Mouse (Mus musculus): ENCODE data around the gene Supt5. TPM values are rescaled to one million over a fixed set of nuclear protein-coding genes. Genes with fewer than 3 reads are reported as not detected.
A peak's percentile ranks its signal among the peaks of the same experiment; 100 is the strongest.
"Not testable (repeated sequence)": the region's sequence is repeated elsewhere in the genome, so short reads cannot be mapped to it uniquely, and the experiment has no call there.

Supt5 gene
- polyA plus RNA-seq (2021) = 127 TPM

DNA sequence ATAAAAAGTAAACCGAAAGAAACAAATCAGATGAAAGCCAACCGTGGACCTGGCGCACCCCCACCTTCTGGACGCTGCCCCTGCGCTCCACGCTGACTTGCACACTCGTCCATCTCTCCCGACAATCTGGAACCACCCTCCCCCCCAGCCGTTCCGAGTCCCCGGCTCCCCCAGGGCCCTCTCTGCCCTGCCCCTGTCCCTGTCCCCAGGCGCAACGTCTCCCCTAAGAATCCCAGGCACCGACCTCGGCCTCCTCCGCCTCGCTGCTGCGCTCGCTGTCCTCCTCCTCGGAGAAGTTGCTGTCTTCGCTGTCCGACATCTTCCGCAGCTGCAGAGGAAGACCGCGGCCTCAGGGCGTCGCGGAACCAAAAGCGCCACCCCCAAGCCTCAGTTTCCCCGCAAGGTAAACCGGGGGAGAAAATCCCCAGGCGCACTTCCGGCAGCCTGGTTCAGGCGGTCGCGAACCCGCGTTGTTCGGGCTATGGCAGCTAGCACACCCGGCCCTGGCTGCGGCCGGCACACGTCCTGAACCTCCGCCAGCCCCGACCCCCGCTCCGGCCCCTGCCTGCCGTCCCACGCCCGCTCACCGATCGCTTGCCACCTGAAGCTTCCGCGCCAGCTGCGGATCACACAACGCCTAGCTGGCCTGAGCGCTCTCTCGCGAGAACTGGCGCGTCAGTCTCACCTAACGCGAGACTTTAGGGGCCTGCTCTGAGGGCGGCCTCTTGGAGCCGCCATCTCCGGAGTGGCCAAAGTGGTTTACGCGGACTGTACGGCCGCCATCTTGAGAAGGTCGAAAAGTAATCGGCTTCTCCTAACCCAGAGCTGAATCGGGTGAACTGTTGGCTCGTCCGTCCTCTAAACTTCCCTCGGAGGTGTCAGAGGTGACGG lies at the start of gene Supt5:
Supt5 (minus strand) TSS at position 639 of the 891 bp plus-strand sequence.
- CTCF ChIA-PET = interaction anchor here (1.2 to 2.2 kb wide), 3 partner anchors 16 to 54 kb away, joined by 4 to 7 read pairs (median 4); partner anchors contain the start of genes Med29 and Paf1
- TF ChIP-seq CTCF (IDR thresholded peaks at IDR 0.05) = no peak
- POLR2A ChIA-PET = no interaction called here
- ATAC-seq (peak; percentile 91), DNase-seq (ENCODE audit: low read depth, low spot score) (peak; percentile 94)
- no peaks in the 10 kb centered on the region for H3K27me3 ChIP-seq
- in situ Hi-C loops (cut with MboI; ENCODE audit: low pct_unique_long_range_greater_than_20kb) = no loop called here

DNA sequence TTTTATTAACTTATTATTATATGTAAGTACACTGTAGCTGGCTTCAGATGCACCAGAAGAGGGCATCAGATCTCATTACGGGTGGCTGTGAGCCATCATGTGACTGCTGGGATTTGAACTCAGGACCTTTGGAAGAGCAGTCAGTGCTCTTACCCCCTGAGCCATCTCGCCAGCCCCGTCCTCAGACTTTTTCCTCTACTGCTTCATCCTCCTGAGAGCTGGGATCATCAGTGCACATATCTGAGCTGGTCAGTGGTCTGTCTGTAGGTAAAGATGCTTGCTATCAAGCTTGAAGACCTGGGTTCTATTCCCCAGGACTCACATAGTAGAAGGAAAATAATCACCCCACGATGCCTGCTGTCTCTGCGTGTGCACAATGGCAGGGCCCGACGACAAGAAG lies 48.8 kb upstream of the Supt5 start:
- in situ Hi-C loops (cut with MboI; ENCODE audit: low pct_unique_long_range_greater_than_20kb); ATAC-seq; DNase-seq (ENCODE audit: low read depth, low spot score); H3K27me3 ChIP-seq: not testable (repeated sequence)
- ChIA-PET CTCF (interaction anchor here (1.1 to 2.2 kb wide), 7 partner anchors 12 to 213 kb away, joined by 3 to 10 read pairs (median 5); partner anchors contain the start of gene Gmfg), POLR2A (interaction anchor here (0.6 to 2.4 kb wide), 2 partner anchors 11 to 197 kb away, joined by 3 to 14 read pairs; no protein-coding TSS in a partner anchor)

DNA sequence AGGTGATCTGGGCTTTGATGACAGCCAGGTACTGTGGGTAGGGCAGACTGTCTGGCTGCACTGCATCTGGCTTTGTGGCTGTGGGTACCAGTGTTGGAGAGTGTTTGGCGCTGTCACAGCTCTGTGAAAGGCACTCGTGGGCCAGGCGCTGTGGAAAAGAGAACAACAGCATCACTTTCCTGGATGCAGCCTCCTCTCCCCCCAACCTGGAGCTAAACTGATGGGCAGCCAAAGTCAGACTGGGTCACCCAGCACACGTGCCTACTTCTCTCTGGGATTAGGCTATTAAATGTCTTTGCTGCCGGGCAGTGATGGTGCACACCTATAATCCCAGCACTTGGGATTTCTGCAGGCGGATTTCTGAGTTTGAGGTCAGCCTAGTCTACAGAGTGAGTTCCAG lies 48.3 kb upstream of the Supt5 start:
- ChIA-PET POLR2A (interaction anchor here (0.6 to 2.4 kb wide), 2 partner anchors 10 to 197 kb away, joined by 3 to 14 read pairs; no protein-coding TSS in a partner anchor), CTCF (interaction anchor here (0.7 to 2.2 kb wide), 10 partner anchors 10 to 289 kb away, joined by 3 to 10 read pairs (median 3); partner anchors contain the start of genes Gmfg and Rps16)
- H3K27me3 ChIP-seq; DNase-seq (ENCODE audit: low read depth, low spot score); ATAC-seq; in situ Hi-C loops (cut with MboI; ENCODE audit: low pct_unique_long_range_greater_than_20kb): not testable (repeated sequence)

DNA sequence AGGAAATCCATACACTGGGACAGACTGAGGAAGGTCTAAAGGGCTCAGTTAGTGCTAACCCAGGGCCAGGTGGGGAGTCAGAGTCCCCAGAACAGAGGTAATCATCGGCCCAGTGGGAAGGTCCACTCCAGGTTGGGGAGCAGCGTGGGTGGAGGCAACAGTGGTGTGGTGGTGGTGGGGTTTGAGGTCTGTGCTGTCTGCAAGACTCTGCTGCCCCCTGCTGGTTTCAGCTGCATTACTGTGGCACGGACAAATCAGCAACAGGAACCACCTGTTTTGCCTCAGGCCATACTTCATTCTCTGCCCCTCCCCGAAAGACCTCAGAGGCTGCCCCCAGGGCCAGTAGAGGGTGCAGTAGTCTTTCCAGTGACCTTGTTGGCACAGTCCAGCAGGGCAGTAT lies 47.9 kb upstream of the Supt5 start:
- no peaks in the 10 kb centered on the region for H3K27me3 ChIP-seq
- ChIA-PET CTCF (interaction anchor here (0.7 to 2.2 kb wide), 9 partner anchors 10 to 290 kb away, joined by 3 to 10 read pairs (median 3); partner anchors contain the start of genes Gmfg and Rps16), POLR2A (interaction anchor here (2.4 kb wide), 1 partner anchor 10 kb away, joined by 14 read pairs; no protein-coding TSS in a partner anchor)
- TF ChIP-seq CTCF (IDR thresholded peaks at IDR 0.05) = no peak
- in situ Hi-C loops (cut with MboI; ENCODE audit: low pct_unique_long_range_greater_than_20kb) = no loop called here
- DNase-seq (ENCODE audit: low read depth, low spot score) (no peak), ATAC-seq (peak; percentile 49)

DNA sequence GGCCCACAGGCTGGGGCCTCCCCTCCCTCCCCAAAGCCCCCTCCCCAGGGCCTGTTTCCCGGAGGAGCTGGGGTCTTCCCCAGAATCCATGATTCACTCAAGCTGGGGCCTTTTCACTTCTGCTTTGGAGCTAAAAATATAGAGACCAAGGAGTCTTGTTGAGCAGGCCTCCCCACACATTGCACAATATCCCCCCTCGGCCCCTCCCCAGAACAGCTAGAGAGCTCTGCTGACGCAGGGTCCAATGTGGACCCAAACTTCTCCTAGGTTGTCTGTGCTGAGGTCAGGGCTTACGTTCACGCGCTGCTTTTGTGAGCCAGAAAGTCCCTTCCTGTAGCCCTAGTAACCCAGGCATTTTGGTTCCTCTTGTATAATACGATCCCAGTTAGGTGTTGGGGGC lies 47.5 kb upstream of the Supt5 start:
- TF ChIP-seq CTCF (IDR thresholded peaks at IDR 0.05) = no peak
- ChIA-PET CTCF (interaction anchor here (1.0 kb wide), 1 partner anchor 46 kb away, joined by 3 read pairs; no protein-coding TSS in a partner anchor), POLR2A (interaction anchor here (0.6 to 2.4 kb wide), 2 partner anchors 9 to 28 kb away, joined by 3 to 14 read pairs; no protein-coding TSS in a partner anchor)
- no peaks in the 10 kb centered on the region for H3K27me3 ChIP-seq
- ATAC-seq = no peak
- DNase-seq (ENCODE audit: low read depth, low spot score) = no peak
- in situ Hi-C loops (cut with MboI; ENCODE audit: low pct_unique_long_range_greater_than_20kb) = no loop called here

DNA sequence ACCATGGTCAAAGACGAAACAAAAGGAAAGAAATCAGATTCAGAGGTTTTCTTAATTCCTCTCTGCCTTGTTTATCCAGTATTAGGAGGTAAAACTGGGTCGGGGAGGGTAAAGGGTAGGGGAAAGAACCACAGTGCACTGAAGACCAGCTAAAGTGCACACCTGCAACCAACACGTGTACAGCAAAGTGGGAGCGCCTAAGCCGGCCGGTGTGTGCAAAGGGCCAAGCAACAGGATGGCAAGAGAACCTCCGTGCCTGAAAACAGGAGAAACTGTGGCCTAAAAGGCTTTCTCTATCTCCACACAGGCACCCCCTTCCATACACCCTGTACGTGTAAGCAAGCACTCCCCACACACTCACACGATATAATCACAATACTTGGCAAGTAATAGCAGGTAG lies 46.6 kb upstream of the Supt5 start:
- ChIA-PET CTCF (no interaction called here), POLR2A (interaction anchor here (2.4 kb wide), 1 partner anchor 8 kb away, joined by 14 read pairs; no protein-coding TSS in a partner anchor)
- no peak for DNase-seq (ENCODE audit: low read depth, low spot score)
- no peak for ATAC-seq
- H3K27me3 ChIP-seq = no peaks in the 10 kb centered on the region
- no peak for TF ChIP-seq CTCF (IDR thresholded peaks at IDR 0.05)
- in situ Hi-C loops (cut with MboI; ENCODE audit: low pct_unique_long_range_greater_than_20kb) = no loop called here

- no peak for TF ChIP-seq CTCF (IDR thresholded peaks at IDR 0.05)
- ATAC-seq = no peak
- POLR2A ChIA-PET = interaction anchor here (1.8 kb wide), 1 partner anchor 9 kb away, joined by 8 read pairs; no protein-coding TSS in a partner anchor
- no peaks in the 10 kb centered on the region for H3K27me3 ChIP-seq
- DNase-seq (ENCODE audit: low read depth, low spot score) = no peak
- CTCF ChIA-PET = interaction anchor here (1.0 kb wide), 1 partner anchor 39 kb away, joined by 3 read pairs; no protein-coding TSS in a partner anchor
- in situ Hi-C loops (cut with MboI; ENCODE audit: low pct_unique_long_range_greater_than_20kb) = no loop called here
Observed at GRCm38 (mm10) chr7:28384162-28384561, 45.6 kb upstream of the Supt5 start.

DNA sequence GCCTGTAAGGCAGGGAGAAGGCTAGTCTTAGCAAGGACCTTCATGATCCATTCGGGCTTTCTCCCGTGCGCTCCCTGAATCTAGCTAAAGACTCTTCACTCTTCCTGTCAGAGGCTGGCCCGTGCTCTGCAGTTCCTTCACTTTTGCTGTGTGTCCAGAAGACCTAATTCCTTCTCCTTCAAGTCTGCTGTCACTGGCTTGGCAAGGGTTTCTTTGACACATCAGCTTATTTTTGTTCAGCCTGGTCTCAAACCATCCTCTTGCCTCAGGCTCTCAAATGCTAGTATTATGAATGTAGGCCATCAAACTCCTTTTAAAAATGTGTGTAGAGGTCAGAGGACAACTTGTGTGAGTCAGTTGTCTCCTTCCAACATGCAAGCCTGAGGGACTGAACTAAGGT lies 45.1 kb upstream of the Supt5 start:
- POLR2A ChIA-PET = interaction anchor here (1.8 kb wide), 1 partner anchor 8 kb away, joined by 8 read pairs; no protein-coding TSS in a partner anchor

GRCm38 (mm10) chr7:28382981-28383396 lies 44.4 kb upstream of the Supt5 start:
- in situ Hi-C loops (cut with MboI; ENCODE audit: low pct_unique_long_range_greater_than_20kb) = no loop called here
- POLR2A ChIA-PET = interaction anchor here (0.6 to 2.0 kb wide), 3 partner anchors 8 to 427 kb away, joined by 4 to 8 read pairs (median 7); partner anchors contain the start of gene Rps16
- no peak for DNase-seq (ENCODE audit: low read depth, low spot score)
- ATAC-seq = no peak
- TF ChIP-seq CTCF (IDR thresholded peaks at IDR 0.05) = no peak
- no peaks in the 10 kb centered on the region for H3K27me3 ChIP-seq
- CTCF ChIA-PET = no interaction called here

More for the DNA sequence above, 45.1 kb upstream of the Supt5 start:
- H3K27me3 ChIP-seq = no peaks in the 10 kb centered on the region
- CTCF ChIA-PET = interaction anchor here (1.0 kb wide), 1 partner anchor 39 kb away, joined by 3 read pairs; no protein-coding TSS in a partner anchor
- DNase-seq (ENCODE audit: low read depth, low spot score) (no peak), ATAC-seq (no peak)
- no peak for TF ChIP-seq CTCF (IDR thresholded peaks at IDR 0.05)
- in situ Hi-C loops (cut with MboI; ENCODE audit: low pct_unique_long_range_greater_than_20kb) = no loop called here

DNA sequence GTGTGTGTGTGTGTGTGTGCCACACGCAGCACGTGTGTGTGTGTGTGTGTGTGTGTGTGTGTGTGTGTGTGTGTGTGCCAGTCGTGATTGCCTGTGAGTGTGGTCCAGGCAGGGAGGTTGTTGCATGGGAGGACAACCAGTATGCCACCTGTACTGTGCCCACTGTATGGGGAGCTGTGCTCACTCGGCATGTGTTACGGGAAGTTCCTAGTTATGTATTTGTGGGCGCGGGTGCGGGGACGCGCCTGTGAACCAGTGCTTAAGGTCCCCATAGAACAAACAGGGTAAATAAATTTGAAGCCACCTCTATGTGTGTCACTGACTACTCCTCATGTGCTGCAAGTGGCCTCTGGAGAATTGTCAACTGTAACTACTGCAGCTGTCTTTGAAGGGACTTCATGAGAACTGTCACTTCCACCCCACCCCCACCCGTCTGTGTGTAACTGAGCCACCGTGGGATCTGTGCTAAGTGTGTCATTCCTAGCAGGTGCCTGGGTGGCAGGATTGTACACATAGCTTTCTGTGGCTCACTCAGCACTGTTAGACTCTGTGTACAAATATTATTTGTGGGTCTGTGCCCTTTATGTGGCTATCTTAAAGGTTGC lies 43.9 kb upstream of the Supt5 start:
- no peak for TF ChIP-seq CTCF (IDR thresholded peaks at IDR 0.05)
- CTCF ChIA-PET = no interaction called here
- in situ Hi-C loops (cut with MboI; ENCODE audit: low pct_unique_long_range_greater_than_20kb) = no loop called here
- ATAC-seq (no peak), DNase-seq (ENCODE audit: low read depth, low spot score) (no peak)
- POLR2A ChIA-PET = interaction anchor here (0.6 to 2.0 kb wide), 2 partner anchors 32 to 427 kb away, joined by 4 to 7 read pairs; partner anchors contain the start of gene Rps16
- no peaks in the 10 kb centered on the region for H3K27me3 ChIP-seq
